Mouse (Mus musculus): ENCODE data around the gene Slc39a11. TPM values are rescaled to one million over a fixed set of nuclear protein-coding genes. Genes with fewer than 3 reads are reported as not detected.

The Slc39a11 gene
- polyA plus RNA-seq, 1 experiment from 2014 or later: 25.3 TPM

GRCm38 (mm10) chr11:113373926-113374325, 276.0 kb downstream of the Slc39a11 start:
- peaks cover 25% of the 10 kb centered on the region for H3K4me1 ChIP-seq (replicated peaks)
- no peaks in the 10 kb centered on the region for H3K36me3 ChIP-seq
- no peak overlapping the region for H3K27ac ChIP-seq
- 90% methylated on average over 10 of the region's 10 CpGs for WGBS
- no peak for DNase-seq (ENCODE audit: low spot score)
- peaks cover 16% of the 10 kb centered on the region for H3K9me3 ChIP-seq
- no peaks in the 10 kb centered on the region; the same call in 1 of the 2 replicates for H3K27me3 ChIP-seq (ENCODE audit: insufficient read depth, poor library complexity, severe bottlenecking)
- H3K4me3 ChIP-seq: no peak overlapping the region

GRCm38 (mm10) chr11:113373331-113373730, 276.5 kb downstream of the Slc39a11 start:
- 97% methylated on average over 9 of the region's 9 CpGs for WGBS
- Histone ChIP-seq H3K4me1 (replicated peaks) (peaks cover 25% of the 10 kb centered on the region), H3K36me3 (no peaks in the 10 kb centered on the region), H3K27me3 (ENCODE audit: insufficient read depth, poor library complexity, severe bottlenecking) (no peaks in the 10 kb centered on the region; the same call in 1 of the 2 replicates), H3K27ac (no peak overlapping the region), H3K9me3 (peaks cover 16% of the 10 kb centered on the region), H3K4me3 (no peak overlapping the region)
- DNase-seq (ENCODE audit: low spot score): no peak

GRCm38 (mm10) chr11:113368046-113368445, 281.8 kb downstream of the Slc39a11 start:
- peaks cover 63% of the 10 kb centered on the region for H3K4me1 ChIP-seq (replicated peaks)
- 30% methylated on average over 13 of the region's 13 CpGs for WGBS
- no peak overlapping the region for H3K4me3 ChIP-seq
- peaks cover 3% of the 10 kb centered on the region; the same call in 1 of the 2 replicates for H3K27me3 ChIP-seq (ENCODE audit: insufficient read depth, poor library complexity, severe bottlenecking)
- H3K27ac ChIP-seq: peak overlapping the region; percentile 75
- DNase-seq (ENCODE audit: low spot score): no peak
- peaks cover 11% of the 10 kb centered on the region for H3K9me3 ChIP-seq
- H3K36me3 ChIP-seq: no peaks in the 10 kb centered on the region

GRCm38 (mm10) chr11:113366257-113367030, 283.4 kb downstream of the Slc39a11 start:
- peaks cover 65% of the 10 kb centered on the region for H3K4me1 ChIP-seq (replicated peaks)
- H3K9me3 ChIP-seq: 0 out of 2 replicates have a peak, but pooled peaks cover 2% of the 10 kb centered on the region
- H3K36me3 ChIP-seq: no peaks in the 10 kb centered on the region
- WGBS: 49% methylated on average over 19 of the region's 19 CpGs
- no peak overlapping the region for H3K4me3 ChIP-seq
- H3K27me3 ChIP-seq (ENCODE audit: insufficient read depth, poor library complexity, severe bottlenecking): peaks cover 8% of the 10 kb centered on the region
- peak; percentile 40 for DNase-seq (ENCODE audit: low spot score)
- peak overlapping the region; percentile 75 for H3K27ac ChIP-seq

GRCm38 (mm10) chr11:113363739-113364138, 286.1 kb downstream of the Slc39a11 start:
- Histone ChIP-seq H3K27me3 (ENCODE audit: insufficient read depth, poor library complexity, severe bottlenecking) (peaks cover 8% of the 10 kb centered on the region), H3K4me3 (no peak overlapping the region), H3K36me3 (peaks cover 6% of the 10 kb centered on the region), H3K4me1 (replicated peaks) (peaks cover 54% of the 10 kb centered on the region), H3K9me3 (no peaks in the 10 kb centered on the region), H3K27ac (peak overlapping the region; percentile 56; the same call in 1 of the 2 replicates)
- 18% methylated on average over 13 of the region's 13 CpGs for WGBS
- DNase-seq (ENCODE audit: low spot score): no peak

GRCm38 (mm10) chr11:113362617-113363016, 287.3 kb downstream of the Slc39a11 start:
- 93% methylated on average over 7 of the region's 7 CpGs for WGBS
- Histone ChIP-seq H3K27ac (peak overlapping the region; percentile 23; the same call in 1 of the 2 replicates), H3K4me3 (no peak overlapping the region), H3K4me1 (replicated peaks) (peaks cover 43% of the 10 kb centered on the region), H3K9me3 (no peaks in the 10 kb centered on the region), H3K27me3 (ENCODE audit: insufficient read depth, poor library complexity, severe bottlenecking) (peaks cover 8% of the 10 kb centered on the region), H3K36me3 (peaks cover 6% of the 10 kb centered on the region)
- DNase-seq (ENCODE audit: low spot score): no peak

- Histone ChIP-seq H3K36me3 (peaks cover 6% of the 10 kb centered on the region), H3K9me3 (no peaks in the 10 kb centered on the region), H3K4me3 (no peak overlapping the region), H3K4me1 (replicated peaks) (peaks cover 31% of the 10 kb centered on the region), H3K27ac (no peak overlapping the region), H3K27me3 (ENCODE audit: insufficient read depth, poor library complexity, severe bottlenecking) (peaks cover 8% of the 10 kb centered on the region)
- no peak for DNase-seq (ENCODE audit: low spot score)
- 91% methylated on average over 10 of the region's 10 CpGs for WGBS
Observed at GRCm38 (mm10) chr11:113360049-113360835, 289.6 kb downstream of the Slc39a11 start.

- H3K27ac ChIP-seq: peak overlapping the region; percentile 37; the same call in 1 of the 2 replicates
Observed at GRCm38 (mm10) chr11:113355932-113356331, 293.9 kb downstream of the Slc39a11 start.

GRCm38 (mm10) chr11:113352085-113352815, 297.6 kb downstream of the Slc39a11 start:
- no peaks in the 10 kb centered on the region for H3K27me3 ChIP-seq (ENCODE audit: insufficient read depth, poor library complexity, severe bottlenecking)
- no peak overlapping the region for H3K4me3 ChIP-seq
- peaks cover 10% of the 10 kb centered on the region for H3K36me3 ChIP-seq
- WGBS: 46% methylated on average over 12 of the region's 12 CpGs
- H3K9me3 ChIP-seq: peaks cover 20% of the 10 kb centered on the region
- peaks cover 39% of the 10 kb centered on the region for H3K4me1 ChIP-seq (replicated peaks)
- H3K27ac ChIP-seq: 0 out of 2 replicates have a peak overlapping the region, but pooled peaks have one; percentile 40
- DNase-seq (ENCODE audit: low spot score): no peak

More at GRCm38 (mm10) chr11:113355932-113356331, 293.9 kb downstream of the Slc39a11 start:
- 78% methylated on average over 5 of the region's 5 CpGs for WGBS
- Histone ChIP-seq H3K36me3 (peaks cover 6% of the 10 kb centered on the region), H3K9me3 (no peaks in the 10 kb centered on the region), H3K27me3 (ENCODE audit: insufficient read depth, poor library complexity, severe bottlenecking) (no peaks in the 10 kb centered on the region), H3K4me1 (replicated peaks) (peaks cover 39% of the 10 kb centered on the region), H3K4me3 (no peak overlapping the region)
- DNase-seq (ENCODE audit: low spot score): no peak

- Histone ChIP-seq H3K27ac (no peak overlapping the region), H3K4me3 (no peak overlapping the region), H3K27me3 (ENCODE audit: insufficient read depth, poor library complexity, severe bottlenecking) (no peaks in the 10 kb centered on the region), H3K4me1 (replicated peaks) (peaks cover 29% of the 10 kb centered on the region), H3K36me3 (peaks cover 10% of the 10 kb centered on the region), H3K9me3 (peaks cover 20% of the 10 kb centered on the region)
- 94% methylated on average over 4 of the region's 4 CpGs for WGBS
- DNase-seq (ENCODE audit: low spot score): no peak
Observed at GRCm38 (mm10) chr11:113350583-113350982, 299.3 kb downstream of the Slc39a11 start.

GRCm38 (mm10) chr11:113346895-113347514, 302.9 kb downstream of the Slc39a11 start:
- WGBS: 90% methylated on average over 9 of the region's 9 CpGs
- DNase-seq (ENCODE audit: low spot score): no peak
- peaks cover 20% of the 10 kb centered on the region for H3K9me3 ChIP-seq
- no peak overlapping the region for H3K4me3 ChIP-seq
- peaks cover 12% of the 10 kb centered on the region for H3K36me3 ChIP-seq
- H3K27me3 ChIP-seq (ENCODE audit: insufficient read depth, poor library complexity, severe bottlenecking): no peaks in the 10 kb centered on the region
- no peak overlapping the region for H3K27ac ChIP-seq
- H3K4me1 ChIP-seq (replicated peaks): peaks cover 15% of the 10 kb centered on the region

- 0 out of 2 replicates have a peak, but pooled peaks cover 4% of the 10 kb centered on the region for H3K9me3 ChIP-seq
- H3K36me3 ChIP-seq: 0 out of 2 replicates have a peak, but pooled peaks cover 9% of the 10 kb centered on the region
- peaks cover 21% of the 10 kb centered on the region for H3K4me1 ChIP-seq (replicated peaks)
- 86% methylated on average over 8 of the region's 8 CpGs for WGBS
- no peaks in the 10 kb centered on the region for H3K27me3 ChIP-seq (ENCODE audit: insufficient read depth, poor library complexity, severe bottlenecking)
- DNase-seq (ENCODE audit: low spot score): no peak
- H3K27ac ChIP-seq: peak overlapping the region; percentile 35; the same call in 1 of the 2 replicates
- H3K4me3 ChIP-seq: no peak overlapping the region
Observed at GRCm38 (mm10) chr11:113339770-113340169, 310.1 kb downstream of the Slc39a11 start.

Measured in hindbrain, embryonic 10.5 days (tissue).